Mouse (Mus musculus) natural killer cell, adult 2 months (primary cell): ENCODE measurements around the gene Ang6.
"Not testable (repeated sequence)": the region's sequence is repeated elsewhere in the genome, so short reads cannot be mapped to it uniquely, and the experiment has no call there.

Source experiments
- DNase-seq, 2 experiments: peaks; one replicate each; pipeline ENCODE4 v3.0.0; 2022; ENCODE audit warnings: low spot score in 2 of 2

Ang6 gene

DNA sequence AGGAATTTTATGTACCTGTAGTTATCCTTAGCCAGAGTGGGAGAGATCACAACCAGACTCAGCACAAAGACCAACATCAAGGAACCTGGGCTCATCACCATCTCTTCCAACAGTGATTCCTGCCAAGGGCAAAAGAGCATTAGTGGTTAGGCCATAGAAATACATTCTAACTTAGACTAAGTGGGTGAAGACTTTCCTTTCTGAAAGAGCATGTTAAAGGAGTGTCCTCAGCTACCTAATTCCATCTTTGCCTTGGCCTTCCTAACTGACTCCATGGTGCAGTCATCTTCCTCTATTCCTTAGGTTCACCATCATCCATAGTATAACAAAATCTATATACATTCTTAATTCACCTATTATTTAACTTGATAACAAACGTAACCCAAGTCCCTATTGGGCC, at the start of gene Ang6:
TSS of gene Ang6 (minus strand) at position 101 of the 400 bp plus-strand sequence.
- DNase-seq, result no peak

DNA sequence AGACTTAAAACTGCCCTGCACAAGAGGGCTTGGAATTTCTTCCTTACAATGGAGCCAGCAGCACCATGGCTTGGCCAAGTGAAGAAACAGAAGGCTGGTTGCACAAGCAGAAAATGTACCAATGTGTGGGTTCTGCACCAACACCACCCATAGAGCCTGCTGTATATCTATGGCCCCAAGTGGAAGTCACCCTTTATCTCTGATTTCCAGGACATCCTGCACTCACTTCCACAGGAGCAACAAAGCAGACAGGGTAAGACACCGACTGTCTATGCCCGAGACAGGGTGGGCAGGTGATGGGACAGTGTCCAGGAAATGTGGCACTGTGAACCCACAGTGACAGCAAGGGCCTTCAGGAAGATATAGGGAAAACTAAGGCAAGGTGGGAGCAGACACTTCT, 44.5 kb upstream of the Ang6 start:
- not testable (repeated sequence) for DNase-seq

DNA sequence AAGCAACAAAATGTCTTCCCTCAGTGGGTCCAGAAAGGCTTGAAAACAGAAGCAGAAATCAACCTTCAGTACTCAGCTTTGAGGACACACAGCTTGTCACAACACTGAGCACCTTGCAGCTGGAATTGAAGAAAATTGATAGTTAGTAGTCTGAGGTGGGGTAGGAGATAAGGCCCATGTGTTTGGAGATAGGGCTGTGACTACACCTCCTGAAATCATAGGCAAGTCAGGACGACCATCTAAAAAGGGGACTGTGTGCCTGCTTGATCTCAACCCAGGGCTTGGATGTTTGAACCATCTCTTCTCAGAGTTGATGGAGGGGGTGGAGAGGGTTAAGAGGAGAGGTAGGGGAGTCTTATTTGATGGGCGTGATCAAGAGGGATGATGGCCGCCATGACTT, 29.8 kb upstream of the Ang6 start:
- not testable (repeated sequence) for DNase-seq

DNA sequence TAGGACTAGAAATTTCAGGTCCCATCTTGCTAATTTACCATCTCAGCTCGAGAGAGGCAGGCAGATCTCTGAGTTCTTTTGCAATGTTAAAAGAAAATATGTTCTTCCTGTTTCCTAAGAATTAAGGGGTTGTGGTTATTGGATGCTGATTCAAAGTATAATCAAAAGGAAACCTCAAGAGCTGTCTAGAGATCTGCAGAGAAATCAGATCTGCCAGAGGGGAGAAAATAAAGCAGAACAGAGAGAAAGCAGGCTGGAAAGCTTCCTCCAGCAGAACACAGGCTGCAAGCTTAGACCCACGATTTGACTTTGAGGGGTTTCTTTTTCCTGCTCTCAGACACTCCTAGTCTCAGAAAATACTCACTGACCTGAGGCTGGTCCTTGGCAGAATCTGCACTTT, 7.6 kb upstream of the Ang6 start:
- not testable (repeated sequence) for DNase-seq

DNA sequence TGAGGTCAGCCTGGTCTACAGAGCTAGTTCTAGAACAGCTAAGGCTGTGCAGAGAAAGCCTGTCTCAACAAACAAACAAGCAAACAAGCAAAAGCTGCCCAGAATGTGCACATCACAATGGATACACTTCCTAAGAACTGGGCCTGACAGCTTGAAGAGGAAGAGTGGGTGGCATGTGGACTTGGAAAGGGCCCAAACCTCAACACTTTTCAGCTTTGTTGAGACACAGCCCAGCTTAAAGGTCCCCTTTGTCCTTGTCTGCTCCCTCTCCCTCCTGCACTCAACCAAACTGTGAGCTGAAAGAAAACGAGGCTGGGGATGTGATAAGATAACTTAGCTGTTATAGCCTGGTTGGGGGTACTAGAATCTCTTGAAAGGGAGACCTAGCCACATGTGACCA, 6.0 kb upstream of the Ang6 start:
- not testable (repeated sequence) for DNase-seq

DNA sequence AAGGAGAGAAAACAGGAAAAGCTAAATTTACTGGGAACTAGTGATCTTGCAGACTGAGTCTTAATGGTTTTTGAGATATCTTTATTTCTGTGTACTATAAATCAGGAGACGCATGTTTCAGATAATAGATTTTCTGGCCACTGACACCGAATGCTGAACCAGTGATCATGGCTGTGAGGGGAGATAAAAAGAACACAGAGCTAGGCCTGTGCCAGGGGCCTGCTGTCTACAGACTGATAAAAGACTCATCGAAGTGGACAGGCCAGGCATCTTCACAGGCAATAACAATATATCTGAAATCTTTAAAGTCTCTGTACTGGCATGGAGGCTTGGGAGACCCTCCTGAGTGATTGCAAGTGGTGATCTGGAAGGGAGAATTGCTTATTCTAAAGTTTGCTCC, 469 bp downstream of the Ang6 start:
- DNase-seq, result no peak

DNA sequence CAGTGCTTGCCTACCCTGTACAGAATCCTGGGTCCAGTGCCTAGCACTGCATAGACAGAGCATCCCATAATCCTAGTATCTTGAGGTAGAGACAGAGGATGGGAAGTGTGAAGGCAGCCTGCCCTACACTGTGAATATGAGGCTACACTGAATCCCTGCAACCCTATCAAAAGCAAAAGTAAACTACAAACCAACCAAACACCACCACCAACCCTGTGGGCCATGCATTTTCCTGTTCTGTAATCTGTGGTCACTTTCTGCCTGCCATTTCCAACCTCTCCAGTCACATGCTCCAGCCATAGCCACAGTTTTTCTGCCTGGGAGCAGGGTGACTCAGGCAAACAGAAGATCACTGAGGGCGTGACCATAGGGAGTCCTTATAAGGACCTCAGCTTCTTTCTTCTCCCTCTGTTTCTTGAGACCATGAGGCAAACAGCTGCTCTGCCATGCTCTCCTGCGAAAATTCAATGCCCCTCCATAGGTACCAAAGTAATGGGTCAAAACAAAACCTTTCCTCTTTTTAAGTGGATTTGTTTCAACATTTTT, 3.5 kb downstream of the Ang6 start:
- DNase-seq, result not testable (repeated sequence)

DNA sequence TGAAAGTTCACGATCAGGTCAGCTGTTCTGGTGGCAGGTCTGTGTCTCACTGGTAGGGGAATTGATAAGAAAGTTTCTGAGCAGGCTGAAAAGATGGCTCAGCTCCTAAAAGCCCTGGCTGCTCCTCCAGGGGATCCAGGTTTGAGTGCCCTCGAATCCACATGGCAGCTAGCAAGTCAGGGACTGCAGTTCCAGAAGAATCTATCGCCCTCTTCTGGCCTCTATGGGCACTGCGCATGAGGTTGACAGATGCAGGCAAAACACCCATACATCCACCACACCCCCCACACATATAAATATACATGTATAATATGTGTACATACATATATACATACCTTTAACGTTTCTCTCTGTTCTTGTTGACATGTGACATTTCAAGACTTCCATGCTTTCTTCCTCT, 14.7 kb downstream of the Ang6 start:
- peak; percentile 9 to 47 for DNase-seq

DNA sequence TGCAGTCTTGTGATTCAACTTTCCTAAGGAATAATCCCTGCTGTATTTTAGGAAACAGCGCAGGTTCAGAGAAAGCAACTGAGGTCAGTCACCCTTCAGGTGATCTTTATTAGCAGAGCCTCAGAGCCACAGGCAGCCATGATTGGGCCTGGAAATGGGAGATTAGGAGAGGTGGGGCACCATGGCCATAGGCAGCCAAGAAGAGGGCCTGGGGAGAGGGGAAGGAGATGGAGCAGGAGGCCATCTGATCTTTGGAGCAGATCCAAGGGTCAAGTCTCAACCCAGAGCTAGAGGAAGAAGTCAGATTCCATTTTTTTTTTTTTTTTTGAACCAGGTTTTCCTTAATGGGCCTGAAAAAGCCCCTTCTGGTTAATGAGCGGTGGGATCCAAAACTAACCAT, 15.9 kb downstream of the Ang6 start:
- no peak for DNase-seq

DNA sequence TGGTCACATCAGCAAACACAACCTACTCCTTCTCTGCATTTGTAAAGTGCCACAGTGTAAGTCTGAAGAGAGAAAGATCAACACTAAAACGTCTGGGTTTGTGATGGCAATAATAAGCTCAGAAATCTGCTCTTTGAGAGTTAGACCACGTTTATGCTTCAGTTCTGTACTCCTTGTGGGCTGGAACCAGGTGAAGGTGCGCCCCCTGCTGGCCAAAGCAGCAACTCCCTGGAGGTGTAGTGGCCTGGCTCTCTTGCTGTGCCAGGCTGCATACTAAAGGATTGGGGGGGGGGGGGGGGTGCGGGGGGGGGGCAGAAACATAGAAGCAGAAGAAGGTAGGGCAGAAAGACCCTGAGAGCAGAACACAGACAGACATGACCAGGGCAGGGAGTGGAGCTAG, 18.2 kb downstream of the Ang6 start:
- peak; percentile 0 to 1 for DNase-seq

DNA sequence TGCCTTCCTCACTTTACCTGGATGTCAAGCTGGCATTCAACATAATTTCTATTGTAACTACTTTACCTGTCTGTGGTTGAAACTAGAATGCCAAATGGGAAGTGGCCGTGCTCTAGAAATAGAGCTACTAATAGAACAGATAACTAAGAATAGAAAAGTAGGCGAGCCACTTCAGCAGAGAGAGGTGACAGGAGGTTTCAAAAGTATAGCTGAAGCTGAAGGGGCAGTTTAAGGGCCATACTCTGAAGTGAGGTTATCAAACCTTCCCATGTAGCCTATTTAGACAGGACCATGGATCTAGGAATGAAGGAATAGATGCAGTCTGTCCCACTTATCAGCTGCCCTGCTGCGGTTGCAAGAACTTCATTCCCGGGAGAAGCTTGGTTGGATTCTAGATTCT, 18.6 kb downstream of the Ang6 start:
- no peak for DNase-seq

DNA sequence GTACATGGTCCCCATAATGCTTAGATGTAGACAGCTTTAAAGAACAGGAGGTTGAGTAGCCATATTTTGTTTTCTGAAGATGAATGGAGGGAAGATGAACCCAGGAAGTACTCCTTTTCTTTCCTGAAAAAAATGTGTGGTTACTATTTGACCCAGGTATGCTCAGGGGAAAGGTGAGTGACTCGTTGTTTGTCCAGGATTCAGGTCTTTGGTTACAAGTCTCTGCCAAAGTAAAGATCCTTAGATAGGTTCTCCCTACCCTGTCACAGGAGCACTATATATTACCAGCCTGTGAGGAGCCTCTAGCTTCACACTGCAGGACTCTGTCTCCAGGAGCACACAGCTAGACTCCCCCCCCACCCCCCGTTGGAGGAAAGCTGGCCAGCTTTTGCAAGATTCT, 45.3 kb downstream of the Ang6 start, which contains the start of gene Ang5:
TSS of gene Ang5 (plus strand) at position 301 of the 400 bp plus-strand sequence.
- not testable (repeated sequence) for DNase-seq

DNA sequence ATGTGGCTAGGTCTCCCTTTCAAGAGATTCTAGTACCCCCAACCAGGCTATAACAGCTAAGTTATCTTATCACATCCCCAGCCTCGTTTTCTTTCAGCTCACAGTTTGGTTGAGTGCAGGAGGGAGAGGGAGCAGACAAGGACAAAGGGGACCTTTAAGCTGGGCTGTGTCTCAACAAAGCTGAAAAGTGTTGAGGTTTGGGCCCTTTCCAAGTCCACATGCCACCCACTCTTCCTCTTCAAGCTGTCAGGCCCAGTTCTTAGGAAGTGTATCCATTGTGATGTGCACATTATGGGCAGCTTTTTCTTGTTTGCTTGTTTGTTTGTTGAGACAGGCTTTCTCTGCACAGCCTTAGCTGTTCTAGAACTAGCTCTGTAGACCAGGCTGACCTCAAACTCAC, 47.0 kb downstream of the Ang6 start:
- DNase-seq, result not testable (repeated sequence)

DNA sequence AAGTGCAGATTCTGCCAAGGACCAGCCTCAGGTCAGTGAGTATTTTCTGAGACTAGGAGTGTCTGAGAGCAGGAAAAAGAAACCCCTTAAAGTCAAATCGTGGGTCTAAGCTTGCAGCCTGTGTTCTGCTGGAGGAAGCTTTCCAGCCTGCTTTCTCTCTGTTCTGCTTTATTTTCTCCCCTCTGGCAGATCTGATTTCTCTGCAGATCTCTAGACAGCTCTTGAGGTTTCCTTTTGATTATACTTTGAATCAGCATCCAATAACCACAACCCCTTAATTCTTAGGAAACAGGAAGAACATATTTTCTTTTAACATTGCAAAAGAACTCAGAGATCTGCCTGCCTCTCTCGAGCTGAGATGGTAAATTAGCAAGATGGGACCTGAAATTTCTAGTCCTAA, 48.7 kb downstream of the Ang6 start:
- DNase-seq, result not testable (repeated sequence)
